Mouse (Mus musculus) lung, adult 2 months (tissue): ENCODE data around the gene 4930523C07Rik.

Source experiments
- CTCF ChIP-seq: fragments of 200-500 bp; IDR thresholded peaks from 2 replicates; pipeline ENCODE4 v1.5.1; 2011; ENCODE audit warnings: mild to moderate bottlenecking, low read length, control low read depth; ENCODE audit not compliant: insufficient read depth
- POLR2A ChIP-seq: fragments of 200-500 bp; IDR thresholded peaks from 2 replicates; pipeline ENCODE4 v1.6.1; 2011; ENCODE audit warnings: low read depth, mild to moderate bottlenecking, control low read depth, low read length, borderline replicate concordance; ENCODE audit errors: extremely low read depth

DNA sequence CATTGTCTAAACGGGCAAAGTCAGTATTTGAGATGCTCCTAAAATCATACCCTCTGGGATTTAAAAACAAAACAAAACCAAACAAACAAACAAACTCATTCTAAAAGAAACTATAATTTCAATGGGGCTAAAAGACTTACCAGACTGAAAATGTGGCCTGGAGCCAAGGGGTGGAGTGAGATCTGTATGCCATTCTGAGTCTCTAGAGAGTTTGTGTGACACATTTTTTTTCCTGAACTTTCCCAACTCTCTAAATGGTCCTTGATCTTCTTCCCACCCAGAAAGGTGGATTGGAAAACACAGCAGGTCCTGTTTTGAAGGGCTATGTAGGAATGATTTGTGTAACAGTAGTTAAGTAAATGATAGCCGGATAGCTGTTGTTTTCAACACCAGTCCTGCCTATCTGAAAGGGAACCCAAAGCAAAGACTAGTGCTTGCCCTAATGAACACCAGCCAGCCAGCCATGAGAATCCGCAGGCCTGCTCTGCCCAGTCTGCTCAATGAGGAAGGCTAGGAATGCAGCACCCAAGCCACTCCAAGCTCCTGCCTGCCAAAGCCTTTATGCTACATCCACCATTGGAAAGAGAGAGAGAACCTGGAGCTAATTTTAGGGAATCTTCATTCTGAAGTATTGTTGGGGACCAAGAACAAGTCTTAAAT, 1.0 kb downstream of the 4930523C07Rik start:
- TF ChIP-seq CTCF (no peak), POLR2A (no peak)
